Mouse (Mus musculus) bone marrow macrophage, adult 2 months (primary cell): ENCODE data around the gene Myl4. TPM values are rescaled to one million over a fixed set of nuclear protein-coding genes. Genes with fewer than 3 reads are reported as not detected.

Experiments used
- H3K27ac ChIP-seq: 2 replicates; pipeline ENCODE4 v1.5.1; 2012; ENCODE audit warnings: low read depth, low read length; ENCODE audit not compliant: insufficient read depth
- H3K4me1 ChIP-seq: 2 replicates; pipeline ENCODE4 v1.6.1; 2012; ENCODE audit warnings: low read length; ENCODE audit not compliant: control insufficient read depth, insufficient read depth
- H3K4me3 ChIP-seq: 2 replicates; pipeline ENCODE4 v1.5.1; 2012; ENCODE audit warnings: mild to moderate bottlenecking, low read length, moderate library complexity; ENCODE audit not compliant: insufficient read depth
- CTCF ChIP-seq: IDR thresholded peaks from 2 replicates; pipeline ENCODE4 v1.5.1; 2012; ENCODE audit warnings: low read depth, mild to moderate bottlenecking, low read length, moderate library complexity
- POLR2A ChIP-seq: IDR thresholded peaks from 2 replicates; pipeline ENCODE4 v1.6.1; 2012; ENCODE audit warnings: mild to moderate bottlenecking, low read depth, low read length, borderline replicate concordance
- polyA plus RNA-seq: library from polyadenylated mRNA; stranded (reverse); fragments of >200 nt; gene quantifications from 2 replicates; pipeline ENCODE4 v1.2.4, GENCODE M21; 2012; ENCODE audit not compliant: missing spikeins, insufficient read depth, insufficient read length

Gene Myl4
- polyA plus RNA-seq, 1 experiment = not detected

DNA sequence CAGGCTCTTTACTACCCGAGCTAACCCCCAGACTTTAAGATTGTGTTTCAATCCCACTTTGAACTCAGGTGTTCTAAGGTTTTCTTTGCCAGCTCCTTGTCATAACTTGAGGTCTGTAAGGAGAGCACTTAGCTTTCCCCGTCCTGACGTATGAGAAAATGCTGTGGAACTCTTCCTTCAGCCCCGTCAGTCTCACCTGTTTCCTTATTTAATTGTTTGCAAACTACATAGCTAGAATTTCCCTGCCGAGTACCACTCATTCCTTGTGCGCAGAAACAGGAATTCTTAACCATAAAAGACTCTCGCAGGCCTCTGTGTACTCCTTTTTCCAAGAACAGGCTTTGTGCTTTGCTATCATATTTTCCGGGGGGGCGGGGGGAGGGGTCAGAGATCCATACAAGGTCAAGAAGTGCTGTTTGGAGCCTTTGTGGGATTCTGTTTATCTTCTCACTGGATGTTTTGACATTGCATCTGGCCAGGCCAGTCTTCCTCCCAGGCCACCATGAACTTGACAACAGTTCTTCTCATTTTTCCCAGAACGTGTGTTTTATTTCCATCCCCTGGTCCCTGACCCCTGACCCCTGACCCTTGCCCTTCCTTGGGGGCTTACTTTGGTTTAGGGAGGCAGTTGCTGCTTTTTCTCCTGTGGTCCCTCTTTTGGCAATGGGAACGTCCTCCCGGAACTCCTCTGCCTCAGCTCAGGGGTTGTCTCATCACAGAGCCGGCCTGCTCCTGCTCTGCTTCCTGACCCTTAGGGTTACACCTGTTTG is 41.8 kb downstream of the Myl4 start:
- no peak overlapping the region for H3K4me3 ChIP-seq
- peaks cover 5% of the 10 kb centered on the region for H3K4me1 ChIP-seq
- no peak for TF ChIP-seq CTCF
- TF ChIP-seq POLR2A = no peak
- H3K27ac ChIP-seq = no peak overlapping the region

DNA sequence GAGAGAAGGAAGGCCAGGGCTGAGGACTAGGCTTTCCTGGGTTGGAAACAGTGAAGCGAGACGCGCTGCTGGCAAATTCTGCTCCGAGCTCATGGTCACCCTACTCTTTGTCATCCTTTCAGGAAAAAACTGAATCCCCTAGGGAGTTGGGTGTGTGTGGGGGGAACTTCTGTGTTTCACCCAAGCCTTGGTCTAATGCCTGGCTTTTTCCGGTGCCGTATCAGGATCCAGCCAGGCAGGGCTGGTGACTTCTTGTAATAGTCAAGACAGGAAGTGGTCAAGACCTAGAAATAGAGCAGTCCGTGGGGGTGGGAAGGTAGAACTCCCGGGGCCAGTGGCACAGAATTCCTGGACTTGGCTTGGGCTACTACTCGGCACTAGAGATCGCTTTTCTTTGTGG is 45.9 kb downstream of the Myl4 start:
- TF ChIP-seq CTCF = no peak
- peaks cover 5% of the 10 kb centered on the region for H3K4me1 ChIP-seq
- no peak overlapping the region for H3K27ac ChIP-seq
- H3K4me3 ChIP-seq = no peak overlapping the region

DNA sequence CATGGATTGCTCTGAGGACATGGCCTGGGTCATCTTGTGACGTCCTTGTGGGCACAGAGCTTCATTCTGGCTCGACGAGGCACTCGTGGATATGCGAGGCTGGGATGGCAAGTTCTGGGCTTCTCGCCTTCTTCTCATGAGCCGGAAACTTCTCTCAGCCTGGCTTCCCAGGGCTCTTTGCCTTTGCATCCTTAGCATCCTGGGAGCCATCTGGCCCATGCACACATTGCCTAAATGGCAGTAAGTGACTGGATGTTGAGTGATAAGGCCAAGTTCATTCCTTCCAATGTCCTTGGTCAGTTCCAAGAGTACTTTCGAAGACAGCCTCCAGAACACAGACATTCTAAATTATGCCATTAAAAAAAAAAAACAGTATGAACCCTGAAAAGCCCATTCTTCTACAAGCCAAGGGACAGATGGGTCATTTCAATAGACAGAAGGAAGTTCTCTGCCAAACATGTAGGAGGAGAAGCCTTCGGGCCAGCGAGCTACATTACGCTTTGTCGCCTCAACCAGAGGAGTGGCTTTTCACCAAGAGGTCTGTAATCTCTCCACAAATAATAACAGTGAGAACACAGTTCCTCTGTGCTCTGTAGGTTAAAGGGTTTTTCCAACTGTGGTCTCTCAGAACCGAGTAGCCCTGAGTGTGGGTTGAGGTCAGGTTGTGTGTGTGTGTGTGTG is 48.9 kb downstream of the Myl4 start:
- Histone ChIP-seq H3K4me1 (peaks cover 5% of the 10 kb centered on the region), H3K4me3 (no peak overlapping the region), H3K27ac (no peak overlapping the region)
- TF ChIP-seq CTCF (no peak), POLR2A (no peak)

DNA sequence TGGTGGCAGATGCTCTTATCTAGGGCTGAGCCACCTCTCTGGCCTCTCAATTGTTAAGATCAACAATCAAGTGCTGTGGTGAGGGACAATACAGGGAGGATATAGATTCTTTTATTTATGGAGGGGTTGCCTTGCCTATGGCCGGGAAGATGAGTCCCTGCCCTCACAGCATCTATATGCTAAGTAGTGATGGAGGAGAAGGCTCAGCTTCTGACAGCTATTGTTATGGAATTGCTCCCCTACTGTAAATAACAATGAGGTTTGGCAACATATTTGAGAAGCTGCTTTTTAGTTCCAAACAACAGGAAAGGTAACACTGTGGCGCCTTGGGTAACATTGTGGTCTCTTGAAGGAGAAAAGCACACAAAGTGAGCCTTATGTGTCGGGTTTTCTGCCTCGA is 50.2 kb downstream of the Myl4 start:
- no peak overlapping the region for H3K4me3 ChIP-seq
- peaks cover 5% of the 10 kb centered on the region for H3K4me1 ChIP-seq
- TF ChIP-seq CTCF (no peak), POLR2A (no peak)
- H3K27ac ChIP-seq = no peak overlapping the region

DNA sequence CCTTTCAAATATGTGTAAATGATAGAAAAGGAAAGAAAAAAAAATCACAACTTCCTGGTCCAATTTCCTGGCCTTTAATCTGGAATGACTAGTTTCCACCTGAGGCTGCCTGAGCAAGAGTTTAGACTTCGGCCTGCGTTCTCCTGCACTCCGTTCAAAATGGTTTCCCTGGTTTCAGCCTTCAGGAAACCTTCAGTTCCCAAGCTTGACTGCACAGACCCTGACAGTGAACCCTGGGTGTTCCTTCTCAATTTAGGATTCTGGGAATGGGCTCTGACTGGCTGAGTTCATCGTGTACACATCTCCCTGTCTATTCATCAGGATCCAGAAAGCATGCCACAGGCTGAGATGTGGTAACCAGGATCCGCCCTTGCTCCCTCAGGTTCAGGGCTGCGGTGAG is 53.7 kb downstream of the Myl4 start:
- H3K4me3 ChIP-seq = no peak overlapping the region
- H3K27ac ChIP-seq = no peak overlapping the region
- peaks cover 8% of the 10 kb centered on the region for H3K4me1 ChIP-seq
- TF ChIP-seq POLR2A = no peak
- TF ChIP-seq CTCF = no peak

DNA sequence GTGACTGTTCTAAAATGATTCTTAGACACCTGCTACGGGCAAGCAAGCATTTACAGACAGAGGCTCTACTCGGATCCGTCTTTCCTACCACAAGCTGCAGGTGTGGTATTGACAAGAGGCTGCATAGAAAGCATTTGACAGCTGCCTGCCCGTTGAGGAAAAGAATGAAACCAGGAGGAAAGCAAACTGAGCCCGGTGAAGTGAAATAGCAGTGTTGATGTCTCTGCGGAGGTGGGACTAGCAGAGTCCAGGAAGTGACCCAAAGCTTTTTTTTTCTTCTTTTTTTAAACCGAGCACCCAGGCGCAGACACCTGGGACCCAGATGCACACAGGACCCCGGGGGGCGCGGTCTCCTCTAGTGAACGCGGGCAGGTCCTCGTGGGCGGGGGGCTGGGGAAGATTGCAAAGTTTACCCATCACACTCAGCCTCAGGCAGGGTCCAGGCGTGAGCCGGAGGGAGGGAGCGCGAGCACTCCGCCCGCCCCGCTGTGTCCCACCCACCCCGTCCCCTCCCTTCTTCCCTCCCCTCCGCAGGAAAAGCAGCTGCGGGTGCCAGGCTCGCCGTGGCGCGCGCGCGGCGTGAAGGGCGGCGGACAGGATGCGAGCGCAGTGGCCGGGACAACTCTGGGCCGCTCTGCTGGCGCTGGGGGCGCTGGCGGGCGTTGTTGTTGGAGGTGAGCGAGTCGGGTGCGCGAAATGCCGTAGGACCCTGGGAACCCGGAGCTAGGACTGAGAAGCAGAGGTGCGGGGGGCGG is 57.2 kb downstream of the Myl4 start, which contains the start of gene Itgb3:
Gene Itgb3 (plus strand): TSS at position 510 of the 755 bp plus-strand sequence.
- H3K4me3 ChIP-seq = peak within 1 kb of the TSS; percentile 35
- TF ChIP-seq POLR2A (no peak), CTCF (no peak)
- H3K27ac ChIP-seq = no peak within 1 kb of the TSS
- H3K4me1 ChIP-seq = peaks cover 26% of the 10 kb centered on the region

DNA sequence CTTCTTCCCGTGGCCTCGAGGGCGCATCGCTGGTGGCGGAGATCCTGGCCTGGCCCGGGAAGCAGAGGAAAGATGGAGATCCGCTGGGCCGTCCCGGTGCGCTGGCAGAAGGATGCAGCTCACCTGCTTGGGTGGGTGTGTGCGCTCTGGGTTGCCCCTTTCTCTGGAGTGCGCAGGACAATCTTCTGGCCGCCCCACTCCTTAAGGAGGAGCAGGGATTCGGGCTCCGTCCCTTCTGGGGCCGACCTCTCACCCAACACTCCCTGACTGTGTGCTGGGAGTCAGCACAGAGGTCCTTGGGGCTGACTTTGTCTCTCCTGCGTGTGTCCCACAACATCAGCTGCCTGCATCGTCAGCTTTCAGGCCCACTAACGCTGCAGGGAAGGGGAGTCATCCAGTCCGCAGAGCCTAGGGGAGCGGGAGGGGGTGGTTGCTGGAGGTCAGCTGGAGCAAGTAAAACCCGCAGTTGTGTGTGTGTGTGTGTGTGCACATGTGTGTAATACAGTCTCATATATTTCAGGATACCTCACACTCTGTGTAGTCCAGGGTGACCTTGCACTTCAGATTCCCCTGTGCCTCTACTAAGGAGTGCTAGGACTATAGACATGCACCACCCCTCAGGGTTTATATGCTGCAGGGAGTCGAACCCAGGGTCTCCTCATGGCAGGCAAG is 57.9 kb downstream of the Myl4 start:
- H3K4me1 ChIP-seq = peaks cover 26% of the 10 kb centered on the region
- no peak for TF ChIP-seq CTCF
- TF ChIP-seq POLR2A = no peak
- H3K27ac ChIP-seq = no peak overlapping the region
- peak overlapping the region; percentile 35 for H3K4me3 ChIP-seq

DNA sequence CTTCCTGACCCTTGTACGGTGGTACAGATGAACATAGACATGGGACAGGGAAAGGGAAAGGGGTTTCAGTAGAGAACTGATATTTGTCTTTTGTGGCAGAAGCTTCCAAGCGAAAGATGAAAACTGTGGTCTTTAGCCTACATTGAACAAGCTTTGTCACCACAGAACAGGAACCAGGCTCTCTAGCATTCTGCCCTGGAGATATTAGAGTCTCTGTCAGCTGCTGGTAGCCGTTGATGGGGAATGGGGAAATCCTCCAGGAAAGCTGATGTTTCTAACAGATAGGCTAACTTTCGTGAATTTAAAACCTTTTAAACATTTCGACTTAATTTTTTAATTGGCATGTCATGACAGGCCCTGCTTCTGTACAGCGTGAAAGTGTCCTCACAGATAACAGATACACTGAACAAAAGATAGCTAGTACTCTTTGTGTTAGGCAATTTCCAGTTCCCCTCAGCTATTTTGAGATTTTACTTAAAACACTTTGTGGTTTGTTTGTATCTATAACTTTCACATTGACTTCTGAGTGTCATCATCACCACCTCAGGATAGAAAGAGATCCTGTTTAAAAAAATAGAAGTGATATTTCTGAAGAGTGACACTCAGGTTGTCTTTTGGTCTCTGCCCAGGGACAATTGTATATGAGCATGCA is 58.7 kb downstream of the Myl4 start:
- Histone ChIP-seq H3K4me3 (no peak overlapping the region), H3K27ac (no peak overlapping the region), H3K4me1 (peaks cover 33% of the 10 kb centered on the region)
- TF ChIP-seq POLR2A (no peak), CTCF (no peak)

DNA sequence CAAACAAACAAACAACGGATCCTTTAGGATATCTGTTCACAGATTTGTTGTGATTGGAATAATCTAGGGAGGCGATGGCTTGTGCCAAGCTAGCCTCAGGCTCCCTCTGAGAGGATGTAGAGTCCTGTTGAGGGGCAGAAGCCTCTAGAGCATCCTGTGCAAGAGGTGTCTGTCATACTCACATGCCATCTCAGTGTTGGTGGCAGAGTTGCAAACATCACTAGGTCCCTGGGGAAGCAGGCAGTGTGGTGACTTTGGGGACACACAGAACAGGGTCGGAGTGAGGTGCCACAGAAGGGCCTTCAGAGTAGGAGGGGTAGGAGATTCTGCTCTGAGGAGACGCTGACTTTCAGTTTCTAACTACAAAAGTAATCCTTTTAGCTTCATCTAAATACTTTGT is 59.3 kb downstream of the Myl4 start:
- Histone ChIP-seq H3K27ac (no peak overlapping the region), H3K4me1 (peaks cover 38% of the 10 kb centered on the region), H3K4me3 (no peak overlapping the region)
- no peak for TF ChIP-seq POLR2A
- no peak for TF ChIP-seq CTCF
